Mouse (Mus musculus): ENCODE measurements at regions not wholly inside any gene's neighbourhood (a gene's known extent, or its start where the extent isn't known, plus 50 kb on each side); places are given as distances from the start of the nearest gene placed in this dataset.
A peak's percentile ranks its signal among the peaks of the same experiment; 100 is the strongest.
"Not testable (repeated sequence)": the region's sequence is repeated elsewhere in the genome, so short reads cannot be mapped to it uniquely, and the experiment has no call there.

GRCm38 (mm10) chr3:6107377-6108155 lies 357.0 kb downstream of the Gm8797 start:
- DNase-seq (ENCODE audit: low spot score in 2 of 2): no peak

- DNase-seq (ENCODE audit: low spot score in 2 of 2): peak; percentile 19 to 75
These were observed 368.1 kb downstream of the Gm8797 start for GRCm38 (mm10) chr3:6118721-6119120.

GRCm38 (mm10) chr3:6135754-6136153 lies 385.1 kb downstream of the Gm8797 start:
- DNase-seq (ENCODE audit: low spot score in 2 of 2): not testable (repeated sequence)

GRCm38 (mm10) chr3:6137374-6137773 lies 386.8 kb downstream of the Gm8797 start:
- DNase-seq (ENCODE audit: low spot score in 2 of 2): no peak

- DNase-seq (ENCODE audit: low spot score in 2 of 2): no peak
These were observed 423.2 kb downstream of the Gm8797 start for GRCm38 (mm10) chr3:6173775-6174174.

- DNase-seq (ENCODE audit: low spot score in 2 of 2): no peak
These were observed 431.9 kb downstream of the Gm8797 start for GRCm38 (mm10) chr3:6182533-6182932.

- DNase-seq (ENCODE audit: low spot score in 2 of 2): no peak
These were observed 432.8 kb downstream of the Gm8797 start for GRCm38 (mm10) chr3:6183400-6183799.

- DNase-seq (ENCODE audit: low spot score in 2 of 2): no peak
These were observed 415.6 kb downstream of the 1700008P02Rik start for GRCm38 (mm10) chr3:6204656-6205055.

- no peak for DNase-seq (ENCODE audit: low spot score in 2 of 2)
These were observed 391.6 kb downstream of the 1700008P02Rik start for GRCm38 (mm10) chr3:6228685-6229084.

Small RNA genes lying in the stretch of these regions (microRNA-seq; reads per million reads assigned to microRNA genes)
- gene Gm25144 (0 reads per million in 2 experiments), gene Gm25352 (0 reads per million in 2 experiments)
